Mouse (Mus musculus) embryonic facial prominence, embryonic 10.5 days (tissue): ENCODE data around the gene Ubac2. TPM values are rescaled to one million over a fixed set of nuclear protein-coding genes. Genes with fewer than 3 reads are reported as not detected.

Source experiments
- DNase-seq: peaks from one replicate; pipeline ENCODE4 v3.0.0-alpha.2; 2017; ENCODE audit warnings: low spot score
- H3K27ac ChIP-seq: fragments of 300-500 bp; sonication (generic); replicated peaks from 2 replicates; pipeline ENCODE4 v1.5.1; 2016; ENCODE audit warnings: mild to moderate bottlenecking
- H3K27me3 ChIP-seq: fragments of 300-500 bp; sonication (generic); replicated peaks from 2 replicates; pipeline ENCODE4 v1.6.1; 2016; ENCODE audit warnings: low read depth, mild to moderate bottlenecking; ENCODE audit not compliant: poor library complexity, severe bottlenecking
- H3K36me3 ChIP-seq: fragments of 300-500 bp; sonication (generic); replicated peaks from 2 replicates; pipeline ENCODE4 v1.6.1; 2016; ENCODE audit warnings: mild to moderate bottlenecking, moderate library complexity
- H3K4me1 ChIP-seq: fragments of 300-500 bp; sonication (generic); 2 replicates; pipeline ENCODE4 v1.6.1; 2016
- H3K4me3 ChIP-seq: fragments of 300-500 bp; sonication (generic); 2 replicates; pipeline ENCODE4 v1.5.1; 2016; ENCODE audit warnings: mild to moderate bottlenecking, moderate library complexity
- H3K9me3 ChIP-seq: fragments of 300-500 bp; sonication (generic); 2 replicates; pipeline ENCODE4 v1.6.1; 2016; ENCODE audit warnings: mild to moderate bottlenecking
- WGBS: fragments of 180-500 bp; shearing (Covaris S2); methylation state at CpG from one replicate; pipeline ENCODE4 v1.1.7; 2016; 5-methylcytosine and 5-hydroxymethylcytosine counted together
- polyA plus RNA-seq: library from polyadenylated mRNA; unstranded; fragments of >200 nt; fragmentation: Nextera tagmentation; extraction: Ambion mirVana; gene quantifications from 2 replicates; pipeline ENCODE4 v1.2.1, GENCODE M21; 2016

Ubac2 gene
- polyA plus RNA-seq, 1 experiment from 2014 or later = 70.5 TPM

DNA sequence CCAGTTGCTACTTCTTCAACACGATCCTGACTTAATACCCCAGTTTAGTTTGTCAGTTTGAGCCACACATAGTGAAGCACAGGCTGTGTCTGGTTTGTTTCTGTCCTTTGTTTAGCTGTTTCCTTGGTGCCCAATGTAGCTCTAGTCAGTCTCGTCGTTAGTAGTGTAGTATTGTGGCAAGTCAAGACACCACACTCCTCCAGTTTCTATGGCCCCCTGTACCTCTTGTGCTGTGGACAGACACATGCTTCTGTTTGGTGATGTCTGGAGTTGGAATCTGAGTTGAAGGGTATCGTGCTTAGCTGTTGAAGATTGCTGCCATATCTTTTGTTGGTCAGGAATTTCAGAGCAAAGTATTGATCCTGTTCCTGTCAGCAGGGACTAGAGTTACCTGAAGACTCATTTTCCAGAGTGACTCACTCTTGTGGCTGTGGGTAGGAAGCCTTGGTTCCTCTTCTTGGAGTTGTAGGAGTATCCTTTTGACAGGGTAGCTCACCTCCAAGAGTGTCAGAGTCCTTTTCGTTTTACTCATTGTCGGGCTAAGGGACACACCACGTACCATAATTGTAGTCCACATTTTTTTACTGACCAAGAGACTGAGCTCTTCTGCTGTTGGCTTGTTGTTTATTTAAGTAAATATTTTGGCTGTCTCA is 52.4 kb downstream of the Ubac2 start:
- H3K9me3 ChIP-seq = no peaks in the 10 kb centered on the region
- H3K27me3 ChIP-seq = no peaks in the 10 kb centered on the region
- 86% methylated on average over 7 of the region's 7 CpGs for WGBS
- peaks cover 23% of the 10 kb centered on the region for H3K36me3 ChIP-seq
- peaks cover 4% of the 10 kb centered on the region for H3K4me1 ChIP-seq
- H3K4me3 ChIP-seq = no peak overlapping the region
- DNase-seq = peak; percentile 5
- no peak overlapping the region for H3K27ac ChIP-seq

GRCm38 (mm10) chr14:121931594-121931993 is 53.2 kb downstream of the Ubac2 start:
- DNase-seq = peak; percentile 3
- Histone ChIP-seq H3K27ac (no peak overlapping the region), H3K36me3 (peaks cover 27% of the 10 kb centered on the region), H3K4me3 (no peak overlapping the region), H3K27me3 (no peaks in the 10 kb centered on the region), H3K9me3 (no peaks in the 10 kb centered on the region), H3K4me1 (peaks cover 4% of the 10 kb centered on the region)
- 90% methylated on average over 3 of the region's 3 CpGs for WGBS

DNA sequence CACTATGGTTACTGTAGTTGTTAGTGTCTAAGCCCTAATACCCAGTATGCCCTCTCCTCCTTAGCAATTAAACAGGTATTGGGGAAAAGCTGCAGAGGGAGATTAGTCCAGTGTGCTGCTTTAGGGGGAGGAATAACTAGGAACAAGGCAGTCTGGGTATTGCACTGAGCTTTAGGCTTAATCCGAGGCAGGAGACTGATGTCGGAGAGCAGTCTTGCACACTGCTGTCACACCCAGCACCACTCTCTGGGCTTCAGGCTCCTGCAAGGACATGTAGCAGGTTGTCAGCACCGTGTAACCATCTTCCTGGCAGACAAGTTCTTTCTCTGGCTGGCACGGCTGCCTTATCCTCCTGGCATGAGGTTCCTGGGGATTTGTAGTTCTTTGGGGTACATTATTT is 53.8 kb downstream of the Ubac2 start:
- Histone ChIP-seq H3K27me3 (no peaks in the 10 kb centered on the region), H3K36me3 (peaks cover 30% of the 10 kb centered on the region), H3K4me1 (peaks cover 4% of the 10 kb centered on the region), H3K27ac (no peak overlapping the region; the same call in 1 of the 2 replicates), H3K9me3 (no peaks in the 10 kb centered on the region), H3K4me3 (no peak overlapping the region)
- WGBS = 85% methylated on average over 4 of the region's 4 CpGs
- no peak for DNase-seq

- no peak for DNase-seq
- Histone ChIP-seq H3K4me3 (no peak overlapping the region), H3K9me3 (no peaks in the 10 kb centered on the region), H3K27me3 (no peaks in the 10 kb centered on the region), H3K27ac (no peak overlapping the region), H3K36me3 (peaks cover 31% of the 10 kb centered on the region), H3K4me1 (peaks cover 4% of the 10 kb centered on the region)
- 91% methylated on average over 7 of the region's 7 CpGs for WGBS
These were observed 55.6 kb downstream of the Ubac2 start for GRCm38 (mm10) chr14:121933906-121934596.

- Histone ChIP-seq H3K27ac (no peak overlapping the region), H3K27me3 (no peaks in the 10 kb centered on the region)
- WGBS = 90% methylated on average over 5 of the region's 5 CpGs
These were observed 56.2 kb downstream of the Ubac2 start for GRCm38 (mm10) chr14:121934597-121934946.

GRCm38 (mm10) chr14:121936356-121936755 is 57.9 kb downstream of the Ubac2 start:
- H3K27ac ChIP-seq = no peak overlapping the region
- WGBS = 95% methylated on average over 4 of the region's 4 CpGs
- no peak overlapping the region for H3K4me3 ChIP-seq
- peaks cover 31% of the 10 kb centered on the region for H3K36me3 ChIP-seq
- H3K27me3 ChIP-seq = no peaks in the 10 kb centered on the region
- H3K4me1 ChIP-seq = peaks cover 4% of the 10 kb centered on the region
- DNase-seq = no peak
- H3K9me3 ChIP-seq = no peaks in the 10 kb centered on the region

More at GRCm38 (mm10) chr14:121934597-121934946, 56.2 kb downstream of the Ubac2 start:
- Histone ChIP-seq H3K36me3 (peaks cover 31% of the 10 kb centered on the region), H3K9me3 (no peaks in the 10 kb centered on the region), H3K4me1 (peaks cover 4% of the 10 kb centered on the region), H3K4me3 (no peak overlapping the region)
- no peak for DNase-seq

DNA sequence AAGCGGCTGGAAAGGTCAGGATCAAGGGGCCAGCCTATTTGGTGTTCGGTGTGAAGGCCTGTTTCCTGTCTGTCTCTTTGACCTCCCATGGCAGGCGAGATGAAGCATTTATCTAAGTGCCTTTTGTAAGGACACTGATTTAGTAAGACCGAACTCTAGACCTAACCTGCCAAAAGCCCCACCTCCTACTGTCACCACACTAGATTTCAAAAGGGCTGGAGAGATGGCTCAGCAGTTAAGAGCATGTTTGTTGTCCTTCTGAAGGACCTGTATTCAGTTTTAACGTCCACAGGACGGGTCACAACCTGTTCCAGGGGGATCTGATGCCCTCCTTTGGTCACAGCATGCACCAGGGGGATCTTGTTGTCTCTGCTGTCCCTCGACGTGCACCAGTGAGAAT is 58.4 kb downstream of the Ubac2 start:
- Histone ChIP-seq H3K9me3 (no peaks in the 10 kb centered on the region), H3K27me3 (no peaks in the 10 kb centered on the region), H3K4me1 (no peaks in the 10 kb centered on the region), H3K36me3 (peaks cover 31% of the 10 kb centered on the region), H3K4me3 (no peak overlapping the region), H3K27ac (no peak overlapping the region)
- WGBS = 77% methylated on average over 8 of the region's 8 CpGs
- DNase-seq = no peak

DNA sequence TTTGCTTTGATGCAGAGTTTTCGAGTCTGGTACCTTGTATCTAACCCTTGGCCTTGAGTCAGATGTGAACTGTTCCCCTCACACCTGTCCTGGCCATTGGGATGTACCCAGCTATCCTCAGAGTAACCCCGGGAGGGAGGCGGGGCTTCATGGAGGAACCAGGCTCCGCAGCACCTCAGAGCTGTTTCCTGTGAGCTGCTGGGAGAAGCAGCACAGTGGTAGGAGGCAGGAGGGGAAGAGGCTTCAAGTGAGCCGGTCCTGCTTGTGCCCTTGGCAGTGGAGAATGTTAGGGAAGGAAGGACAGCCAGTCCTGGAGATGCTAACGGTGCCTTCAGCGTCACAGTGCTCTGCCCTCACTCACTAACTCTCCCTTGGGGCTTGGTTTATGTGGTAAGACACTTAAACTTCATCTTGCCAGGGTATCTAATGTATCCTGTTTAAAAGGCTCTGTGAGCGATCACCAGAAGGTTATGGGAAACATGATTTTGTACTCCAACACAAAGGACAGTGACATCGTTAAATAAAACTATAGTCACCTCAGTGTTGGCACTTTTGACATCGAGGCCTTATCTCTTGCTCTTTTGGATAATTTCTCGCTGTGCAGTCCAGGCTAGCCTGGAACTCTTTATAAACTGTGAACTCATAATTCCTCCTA is 59.3 kb downstream of the Ubac2 start:
- Histone ChIP-seq H3K27ac (no peak overlapping the region), H3K36me3 (peaks cover 31% of the 10 kb centered on the region), H3K4me1 (no peaks in the 10 kb centered on the region), H3K27me3 (no peaks in the 10 kb centered on the region), H3K4me3 (no peak overlapping the region), H3K9me3 (peaks cover under 1% of the 10 kb centered on the region; the same call in 1 of the 2 replicates)
- DNase-seq = no peak
- 86% methylated on average over 11 of the region's 11 CpGs for WGBS

GRCm38 (mm10) chr14:121938256-121939191 is 60.1 kb downstream of the Ubac2 start:
- H3K9me3 ChIP-seq = peaks cover 5% of the 10 kb centered on the region; the same call in 1 of the 2 replicates
- WGBS = 93% methylated on average over 11 of the region's 11 CpGs
- no peak overlapping the region for H3K27ac ChIP-seq
- DNase-seq = no peak
- peaks cover 29% of the 10 kb centered on the region for H3K36me3 ChIP-seq
- H3K27me3 ChIP-seq = no peaks in the 10 kb centered on the region
- no peak overlapping the region for H3K4me3 ChIP-seq
- no peaks in the 10 kb centered on the region for H3K4me1 ChIP-seq

- Histone ChIP-seq H3K4me3 (no peak overlapping the region), H3K36me3 (peaks cover 19% of the 10 kb centered on the region), H3K4me1 (no peaks in the 10 kb centered on the region), H3K27me3 (no peaks in the 10 kb centered on the region), H3K27ac (no peak overlapping the region), H3K9me3 (peaks cover 7% of the 10 kb centered on the region; the same call in 1 of the 2 replicates)
- no peak for DNase-seq
- 90% methylated on average over 3 of the region's 3 CpGs for WGBS
These were observed 61.2 kb downstream of the Ubac2 start for GRCm38 (mm10) chr14:121939582-121939981.

DNA sequence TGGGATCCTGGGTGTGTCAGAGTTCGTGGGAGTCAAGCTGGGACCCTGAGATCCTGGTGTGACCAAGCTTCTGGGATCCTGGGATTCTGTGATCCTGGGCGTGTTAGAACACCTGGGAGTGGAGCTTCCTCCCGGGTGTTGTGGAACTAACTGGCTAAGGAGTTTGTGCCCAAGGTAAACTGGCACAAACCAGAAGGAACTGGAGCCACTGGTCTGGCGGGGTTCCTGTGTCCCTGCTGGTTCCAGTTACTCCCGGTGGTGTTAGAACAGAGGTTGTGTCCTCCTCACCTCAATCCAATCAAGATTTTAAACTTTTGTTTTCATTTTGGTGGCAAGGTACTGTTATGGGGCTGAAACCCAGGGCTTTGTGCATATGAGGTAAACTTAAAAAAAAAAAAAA is 67.7 kb downstream of the Ubac2 start:
- no peak overlapping the region for H3K4me3 ChIP-seq
- no peaks in the 10 kb centered on the region for H3K4me1 ChIP-seq
- no peak for DNase-seq
- H3K27ac ChIP-seq = no peak overlapping the region
- peaks cover 7% of the 10 kb centered on the region; the same call in 1 of the 2 replicates for H3K9me3 ChIP-seq
- H3K36me3 ChIP-seq = no peaks in the 10 kb centered on the region
- 84% methylated on average over 5 of the region's 5 CpGs for WGBS
- H3K27me3 ChIP-seq = no peaks in the 10 kb centered on the region

DNA sequence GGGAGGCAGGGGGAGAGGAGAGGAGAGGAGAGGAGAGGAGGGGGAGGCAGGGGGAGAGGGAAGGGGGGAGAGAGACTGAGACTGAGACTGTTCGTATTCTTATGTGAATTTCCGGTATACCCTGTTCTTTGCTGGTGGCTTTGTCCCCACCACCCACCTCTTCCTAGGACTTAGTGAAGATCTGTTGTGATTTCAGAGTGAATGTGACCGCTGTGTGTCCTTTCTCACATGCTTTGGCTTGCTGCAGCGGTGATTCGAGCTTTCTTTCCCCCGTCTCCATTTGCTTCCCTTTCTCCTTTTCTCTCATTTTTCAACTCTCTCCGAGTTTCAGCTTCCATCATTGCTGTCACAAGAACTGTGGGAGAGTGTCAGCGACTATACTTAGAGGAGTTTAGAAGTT is 68.3 kb downstream of the Ubac2 start:
- Histone ChIP-seq H3K4me3 (no peak overlapping the region), H3K4me1 (no peaks in the 10 kb centered on the region), H3K27ac (no peak overlapping the region), H3K27me3 (no peaks in the 10 kb centered on the region), H3K9me3 (peaks cover 7% of the 10 kb centered on the region; the same call in 1 of the 2 replicates), H3K36me3 (no peaks in the 10 kb centered on the region)
- 73% methylated on average over 8 of the region's 8 CpGs for WGBS
- no peak for DNase-seq
